Mouse (Mus musculus): ENCODE measurements around the gene Zbtb44.

Zbtb44 gene

DNA sequence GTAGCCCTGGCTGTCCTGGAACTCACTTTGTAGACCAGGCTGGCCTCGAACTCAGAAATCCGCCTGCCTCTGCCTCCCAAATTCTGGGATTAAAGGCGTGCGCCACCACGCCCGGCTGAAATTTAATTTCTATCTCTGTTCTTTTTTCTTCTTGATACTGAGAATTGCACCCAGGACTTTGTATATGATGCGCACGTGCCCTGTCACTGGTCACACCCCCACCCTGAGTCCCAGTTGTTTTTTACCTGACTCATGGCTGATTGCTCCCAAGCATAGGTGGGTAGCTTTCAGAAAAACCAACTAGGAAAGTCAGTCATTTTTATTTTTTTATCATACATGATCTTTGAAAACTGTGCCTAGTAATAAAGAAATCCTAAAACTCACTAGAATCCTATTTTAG lies 40.3 kb downstream of the Zbtb44 start:
- in situ Hi-C loops (cut with MboI): no loop called here

DNA sequence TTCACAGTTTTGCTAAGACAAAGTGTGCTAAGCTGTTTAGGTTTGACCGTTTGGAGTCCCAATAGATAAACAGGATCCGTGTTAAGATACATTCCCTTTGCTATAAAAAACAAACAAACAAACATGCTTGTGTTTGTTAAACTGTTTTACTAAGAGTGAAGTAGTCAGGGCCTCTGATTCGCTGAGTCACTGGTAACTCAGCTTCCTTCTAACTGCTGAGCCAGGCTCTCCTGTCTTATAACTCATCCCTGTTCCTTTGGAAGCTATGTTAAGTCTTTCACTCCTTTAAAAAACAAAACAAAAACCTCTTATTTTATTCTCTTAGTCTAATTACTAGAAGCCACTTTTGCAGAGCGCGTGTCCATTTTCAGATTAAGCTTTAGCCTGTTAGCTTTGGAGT lies 41.8 kb downstream of the Zbtb44 start:
- in situ Hi-C loops (cut with MboI): no loop called here

DNA sequence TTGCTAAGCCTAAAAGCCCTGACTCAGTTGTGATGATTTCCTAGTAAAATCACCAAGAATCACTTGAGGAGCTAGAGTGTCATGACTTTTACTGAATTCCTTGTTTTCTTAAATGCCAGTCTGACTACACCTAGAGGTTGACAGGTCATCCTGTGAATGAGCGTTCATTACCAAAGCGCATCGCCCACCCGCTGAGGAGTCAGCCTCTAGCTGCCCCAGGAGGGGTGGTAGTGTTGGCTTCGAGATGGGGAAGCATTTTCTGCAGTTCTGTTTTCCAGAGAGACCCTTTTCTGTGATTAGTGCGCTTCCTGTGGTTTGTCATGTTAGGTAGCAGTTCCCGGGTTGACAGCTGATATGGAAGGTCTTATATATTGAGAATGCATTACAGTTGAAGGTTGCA lies 43.4 kb downstream of the Zbtb44 start:
- in situ Hi-C loops (cut with MboI): no loop called here

DNA sequence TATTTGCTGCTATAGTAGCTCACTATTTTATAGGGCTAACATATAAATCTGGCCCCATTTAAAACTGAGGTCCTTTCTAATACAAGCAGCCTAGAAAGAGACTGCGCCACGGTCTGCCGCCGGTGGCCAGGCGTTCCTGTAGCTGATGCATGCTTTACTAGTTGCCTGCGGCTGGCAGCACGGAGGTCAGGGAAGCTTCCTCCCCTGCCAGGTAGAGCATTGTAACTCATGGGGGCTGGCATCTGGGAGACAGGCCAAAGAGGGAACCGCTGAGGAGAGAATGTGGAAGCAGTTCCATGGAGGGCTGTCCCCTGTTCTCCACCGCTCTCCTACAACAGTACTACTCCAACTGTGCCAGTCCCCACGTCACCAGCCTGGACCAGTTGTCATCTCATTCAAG lies 44.4 kb downstream of the Zbtb44 start:
- in situ Hi-C loops (cut with MboI): no loop called here

DNA sequence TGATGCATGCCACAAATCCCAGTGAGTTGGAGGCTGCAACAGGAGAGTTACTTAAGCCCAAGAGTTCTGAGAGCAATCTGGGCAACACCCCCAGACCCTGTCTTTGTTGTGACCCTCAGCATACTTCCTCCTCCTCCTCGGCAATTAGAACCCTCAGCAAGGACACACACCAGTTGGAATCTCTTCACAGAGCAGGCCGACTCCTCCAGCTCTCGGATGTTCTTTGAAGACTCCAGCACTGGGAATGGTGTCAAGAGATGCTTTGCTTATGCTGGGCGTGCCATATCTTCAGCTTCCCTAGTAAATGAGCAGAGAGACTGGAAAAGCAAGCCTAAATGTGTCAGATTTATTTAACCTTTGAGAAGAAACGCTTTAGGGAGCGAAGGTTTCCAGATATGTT lies 50.3 kb downstream of the Zbtb44 start:
- in situ Hi-C loops (cut with MboI): loop anchor here (10.0 kb wide), 2 partner anchors 606 to 636 kb away; no protein-coding TSS in a partner anchor

DNA sequence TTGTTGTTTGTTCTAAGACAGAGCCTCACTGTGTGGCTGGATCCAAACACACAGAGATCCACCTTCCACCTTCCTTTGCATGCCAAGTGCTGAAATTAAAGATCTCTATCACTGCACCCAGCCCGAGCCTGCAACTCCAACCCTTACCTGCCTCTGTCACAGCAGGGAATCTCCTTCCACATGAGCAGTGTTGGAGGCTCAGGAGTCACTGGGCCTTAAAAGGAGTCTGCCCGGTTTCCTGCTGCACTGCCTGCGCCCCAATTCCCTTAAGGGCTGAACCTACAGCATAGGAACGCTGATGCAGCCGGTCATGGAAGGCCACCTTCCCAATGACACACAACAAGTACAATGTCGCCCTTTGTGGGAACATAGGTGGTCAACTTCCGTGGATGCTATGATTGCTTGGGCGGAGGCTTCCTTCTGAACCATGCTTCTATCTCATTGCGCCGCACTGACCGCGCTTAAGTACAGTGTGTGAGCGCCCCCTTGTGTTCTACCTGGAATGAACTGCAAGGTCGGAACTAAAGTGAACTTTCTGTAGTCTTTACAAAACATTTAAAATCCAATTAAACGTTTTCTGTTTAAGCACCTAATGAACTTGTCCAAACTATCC lies 51.7 kb downstream of the Zbtb44 start:
- in situ Hi-C loops (cut with MboI): loop anchor here (10.0 kb wide), 2 partner anchors 607 to 637 kb away; no protein-coding TSS in a partner anchor

DNA sequence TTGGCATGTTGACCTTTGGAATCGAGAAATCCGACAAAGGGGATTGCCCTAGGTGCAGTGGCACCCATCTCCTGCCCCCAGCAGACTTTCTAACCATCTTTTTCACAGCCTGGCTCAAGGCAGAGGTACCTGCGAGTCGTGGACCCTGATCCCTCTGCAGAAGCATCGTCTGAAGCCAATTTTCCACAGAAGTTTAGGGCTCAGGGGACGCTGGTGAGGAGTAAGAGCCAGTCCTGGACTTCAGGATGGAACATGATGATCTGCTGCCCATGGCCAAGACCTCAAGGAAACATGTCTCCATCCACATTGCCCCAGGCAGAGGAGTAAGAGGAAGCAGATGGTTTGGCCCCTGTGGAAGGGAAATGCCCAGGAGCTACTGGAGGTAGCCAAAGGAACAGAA lies 52.3 kb downstream of the Zbtb44 start:
- in situ Hi-C loops (cut with MboI): loop anchor here (10.0 kb wide), 2 partner anchors 608 to 638 kb away; no protein-coding TSS in a partner anchor

DNA sequence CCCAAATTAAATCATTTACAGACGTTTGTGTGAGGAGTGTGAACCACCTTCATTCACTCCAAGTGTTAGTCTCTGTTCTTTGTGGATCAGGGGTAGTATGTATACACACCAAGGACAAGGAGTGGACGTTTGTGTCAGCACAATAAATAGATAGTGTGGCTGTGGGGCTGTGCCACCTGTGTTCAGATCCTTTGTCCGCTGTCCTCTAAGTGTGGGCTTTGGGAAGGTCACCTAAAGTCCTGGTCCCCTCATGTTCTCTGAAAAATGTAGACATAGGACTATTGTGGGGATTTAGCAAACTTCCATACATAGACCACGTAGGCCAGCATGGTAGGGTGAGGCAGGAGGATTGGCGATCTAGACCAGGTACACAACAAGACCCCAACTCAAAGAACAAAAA lies 55.1 kb downstream of the Zbtb44 start:
- in situ Hi-C loops (cut with MboI): loop anchor here (10.0 kb wide), 2 partner anchors 611 to 641 kb away; no protein-coding TSS in a partner anchor

DNA sequence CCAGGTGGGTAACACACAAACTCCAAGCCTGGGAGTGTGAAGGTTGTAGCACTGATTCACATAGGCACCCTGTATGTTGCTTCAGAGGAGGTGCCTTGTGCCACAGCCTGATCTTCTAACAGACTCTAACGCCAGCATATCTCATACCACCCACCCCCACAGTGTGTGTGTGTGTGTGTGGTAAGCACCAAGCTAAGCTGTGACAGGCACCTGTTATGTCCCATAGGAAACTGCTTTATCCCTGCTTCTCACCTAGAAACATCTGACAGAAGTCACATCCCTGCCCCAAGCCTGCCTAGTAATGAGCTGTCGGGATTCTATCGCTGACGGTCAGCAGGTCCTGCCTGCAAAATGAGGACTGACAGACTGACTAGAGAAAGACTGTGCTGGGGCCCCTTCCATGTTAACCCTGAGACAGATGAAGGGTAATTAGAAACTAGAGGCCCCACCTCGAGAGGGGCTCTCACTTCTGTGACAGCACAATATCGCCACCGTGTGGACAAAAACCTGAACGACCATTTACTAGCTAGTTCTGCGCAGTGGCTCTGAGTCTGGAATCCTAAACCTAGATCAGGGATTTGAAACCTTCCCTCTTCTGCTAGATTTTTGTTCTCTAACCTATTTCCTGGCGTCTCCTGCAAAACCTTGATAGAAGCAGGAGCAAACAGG lies 55.8 kb downstream of the Zbtb44 start:
- in situ Hi-C loops (cut with MboI): loop anchor here (10.0 kb wide), 2 partner anchors 611 to 641 kb away; no protein-coding TSS in a partner anchor

DNA sequence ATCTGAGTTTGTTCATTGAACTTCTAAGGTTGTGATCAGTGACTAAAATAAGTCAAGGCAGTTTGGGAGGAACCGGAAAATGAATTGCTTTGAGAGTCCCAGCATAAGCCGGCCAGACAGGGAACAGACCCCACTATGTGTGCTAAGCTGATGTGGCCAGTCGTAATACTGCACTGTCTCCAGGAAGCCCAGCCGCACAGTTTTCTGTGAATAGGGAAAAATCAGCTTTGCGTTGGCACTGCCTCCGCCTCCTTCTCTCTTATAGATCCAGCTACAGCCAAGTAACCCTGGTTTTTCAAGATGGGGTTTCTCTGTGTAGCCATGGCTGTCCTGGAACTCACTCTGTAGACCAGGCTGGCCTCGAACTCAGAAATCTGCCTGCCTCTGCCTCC lies 56.3 kb downstream of the Zbtb44 start:
- in situ Hi-C loops (cut with MboI): loop anchor here (10.0 kb wide), 2 partner anchors 612 to 642 kb away; no protein-coding TSS in a partner anchor

DNA sequence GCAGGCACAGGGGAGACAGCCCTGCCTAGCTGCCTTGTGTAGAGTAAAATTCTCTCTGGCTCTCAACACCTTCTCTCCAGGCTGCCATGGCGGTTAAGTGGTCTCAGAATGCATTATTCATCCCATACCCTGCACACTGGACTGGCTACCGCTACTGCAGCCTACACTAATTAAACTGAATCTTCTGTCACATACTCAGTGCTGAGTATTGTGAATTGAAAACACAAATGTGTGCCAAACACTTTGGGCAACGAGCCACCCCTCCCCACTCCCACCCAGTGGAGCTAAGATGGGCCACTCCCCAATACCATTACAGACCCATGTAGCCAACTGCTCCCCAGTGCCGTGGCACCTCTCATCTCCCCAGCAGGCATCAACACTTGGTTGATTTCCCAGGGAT lies 57.0 kb downstream of the Zbtb44 start:
- in situ Hi-C loops (cut with MboI): loop anchor here (10.0 kb wide), 2 partner anchors 613 to 643 kb away; no protein-coding TSS in a partner anchor

DNA sequence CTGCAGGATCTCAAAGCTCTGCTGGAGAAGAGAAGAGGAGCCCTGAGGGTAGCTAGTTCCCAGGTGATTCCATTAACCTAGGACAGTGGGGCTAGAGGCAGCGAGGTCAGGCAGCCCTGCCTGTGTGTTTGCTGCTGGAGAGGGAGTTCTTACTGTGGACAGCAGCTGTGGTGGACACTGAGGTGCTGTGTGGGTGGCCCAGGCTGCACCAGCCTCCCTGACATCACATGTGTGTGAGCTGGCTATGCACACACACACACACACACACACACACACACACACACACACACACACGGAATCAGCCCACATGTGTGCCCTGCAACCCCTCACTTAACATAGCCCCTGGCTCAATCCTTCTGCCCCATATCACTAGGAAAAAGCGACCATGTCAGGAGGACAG lies 57.7 kb downstream of the Zbtb44 start:
- in situ Hi-C loops (cut with MboI): loop anchor here (10.0 kb wide), 2 partner anchors 613 to 643 kb away; no protein-coding TSS in a partner anchor

DNA sequence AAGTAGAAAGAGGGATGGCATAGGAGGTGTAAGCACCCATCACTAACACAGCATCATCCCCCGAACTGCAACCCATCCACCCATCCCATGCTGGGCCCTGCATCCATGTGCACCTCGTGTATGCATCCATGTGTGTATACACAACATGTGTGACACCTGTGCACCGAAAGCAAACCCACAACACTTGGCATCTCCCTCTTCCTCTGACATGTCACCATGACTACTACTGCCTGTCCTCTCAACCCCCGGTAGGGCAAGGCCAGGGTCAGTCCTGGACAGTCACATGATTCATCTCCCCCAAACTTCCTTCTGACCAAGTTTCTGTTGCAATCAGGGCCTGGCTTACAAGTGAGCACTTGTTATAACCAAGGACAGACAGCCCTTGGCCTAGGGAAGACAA lies 58.4 kb downstream of the Zbtb44 start:
- in situ Hi-C loops (cut with MboI): loop anchor here (10.0 kb wide), 2 partner anchors 614 to 644 kb away; no protein-coding TSS in a partner anchor

DNA sequence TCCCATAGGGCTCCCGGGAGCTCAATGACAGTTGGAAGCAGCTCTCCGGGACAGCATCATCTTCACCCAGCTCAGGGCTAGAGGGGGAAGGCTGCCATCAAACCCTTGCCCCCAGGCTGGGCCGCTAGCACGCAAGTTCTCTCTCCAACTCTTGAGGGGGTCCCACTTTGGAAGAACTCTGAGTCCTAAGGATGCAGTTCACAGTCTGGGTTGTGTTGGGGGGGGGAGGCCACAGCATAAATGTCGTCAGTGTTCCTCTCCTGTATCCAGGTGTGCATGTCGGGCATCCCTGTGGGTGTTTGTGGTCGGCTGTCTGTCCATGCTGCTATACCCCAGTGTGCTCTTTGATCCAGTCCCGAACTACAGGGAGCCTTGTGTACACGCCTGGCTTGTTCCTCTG lies 59.1 kb downstream of the Zbtb44 start:
- in situ Hi-C loops (cut with MboI): loop anchor here (10.0 kb wide), 2 partner anchors 615 to 645 kb away; no protein-coding TSS in a partner anchor

DNA sequence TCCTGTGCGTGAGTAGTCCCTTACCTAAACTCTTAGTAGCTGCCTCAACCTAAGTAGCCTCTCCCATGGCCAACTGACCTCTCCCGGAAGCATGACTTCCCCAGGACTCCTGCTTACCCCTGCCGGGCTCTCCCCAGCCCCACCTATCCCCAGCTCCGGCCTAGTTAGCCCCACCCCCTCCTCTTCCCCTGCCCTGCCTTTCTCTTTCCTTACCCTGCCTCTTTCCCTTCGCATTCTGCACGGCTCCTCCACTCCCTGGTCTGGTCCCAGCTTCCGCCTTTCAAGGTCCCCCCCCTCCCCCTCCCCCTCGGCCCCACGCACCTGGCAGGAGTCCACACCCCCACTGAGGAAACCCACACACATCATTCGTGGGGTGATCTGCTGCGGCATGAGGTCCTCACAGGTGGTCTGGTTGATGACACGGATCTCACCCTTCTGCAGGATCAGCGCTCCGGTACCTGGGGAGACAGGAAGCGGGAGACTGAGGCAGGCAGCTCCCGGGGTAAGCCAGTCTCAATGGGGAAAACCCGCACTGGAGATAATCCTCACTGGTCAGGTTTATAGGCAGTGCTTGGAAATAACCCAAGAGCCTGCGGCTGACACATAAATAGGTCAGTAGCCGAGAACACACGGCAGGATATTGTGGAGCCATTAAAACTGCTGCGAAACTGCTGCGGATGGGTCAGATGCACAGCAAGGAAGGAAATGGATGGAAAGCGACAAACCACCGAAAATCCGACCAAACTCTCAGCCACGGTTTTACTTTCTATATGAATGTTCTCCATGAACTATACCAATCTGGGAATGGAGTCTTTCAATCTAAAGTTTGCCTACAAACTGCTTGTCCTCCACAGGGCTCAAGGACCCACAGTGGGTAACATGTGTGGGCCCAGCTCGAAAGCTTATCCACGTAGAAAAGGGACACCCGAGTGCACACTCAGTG lies 59.9 kb downstream of the Zbtb44 start:
- in situ Hi-C loops (cut with MboI): no loop called here

DNA sequence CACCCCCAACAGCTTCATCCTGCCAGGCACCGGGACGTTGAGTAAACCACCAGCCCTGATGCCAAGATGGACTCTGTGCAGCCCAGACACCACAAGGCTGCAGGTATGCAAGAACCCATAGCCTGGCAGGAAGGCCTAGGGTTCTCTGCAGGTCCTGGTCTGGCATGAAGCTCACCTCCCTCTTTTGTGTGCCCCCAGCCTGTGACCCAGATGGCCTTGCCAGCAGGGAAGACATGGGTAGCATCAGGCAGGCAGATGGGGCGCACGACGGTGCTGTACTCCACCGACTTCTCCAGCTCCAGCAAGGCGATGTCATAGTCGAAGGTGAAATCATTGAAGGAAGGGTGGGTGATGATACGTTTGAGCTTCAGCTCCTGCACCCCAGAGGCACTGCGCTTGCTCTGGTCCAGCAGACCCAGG lies 60.7 kb downstream of the Zbtb44 start:
- in situ Hi-C loops (cut with MboI): no loop called here

DNA sequence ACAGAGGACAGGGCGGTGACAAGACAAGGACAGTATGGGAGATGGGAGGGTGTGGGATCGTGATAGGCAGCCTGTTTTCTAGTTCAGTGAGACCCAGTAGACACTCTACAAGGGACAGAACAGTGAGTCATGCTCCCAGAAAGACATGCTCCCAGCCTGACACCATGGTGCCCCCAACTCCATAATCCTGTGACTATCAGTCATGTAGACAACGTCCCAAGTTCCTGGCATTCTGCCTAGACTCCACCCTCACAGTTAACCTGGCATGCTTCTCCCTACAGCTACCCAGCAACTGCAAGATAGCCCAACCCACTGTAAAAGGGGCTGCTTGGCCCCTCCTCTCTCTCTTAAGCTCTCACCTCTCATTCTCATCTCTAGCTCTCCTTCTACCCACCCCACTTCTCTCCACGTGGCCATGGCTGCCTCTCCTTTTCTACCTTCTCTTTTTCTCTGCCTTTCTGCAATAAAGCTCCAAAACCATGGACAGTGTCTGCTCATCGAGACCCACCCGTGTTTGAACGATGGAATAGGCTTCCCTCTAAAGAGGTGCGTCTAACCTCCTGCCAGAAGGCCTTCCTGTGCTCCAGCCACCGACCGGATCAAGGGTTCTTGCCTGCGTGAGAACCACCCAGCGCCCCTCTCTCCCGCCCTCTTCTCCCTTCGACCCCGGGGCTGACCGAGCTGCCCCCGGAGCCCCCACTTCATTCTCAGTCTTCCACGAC lies 61.8 kb downstream of the Zbtb44 start:
- in situ Hi-C loops (cut with MboI): no loop called here

DNA sequence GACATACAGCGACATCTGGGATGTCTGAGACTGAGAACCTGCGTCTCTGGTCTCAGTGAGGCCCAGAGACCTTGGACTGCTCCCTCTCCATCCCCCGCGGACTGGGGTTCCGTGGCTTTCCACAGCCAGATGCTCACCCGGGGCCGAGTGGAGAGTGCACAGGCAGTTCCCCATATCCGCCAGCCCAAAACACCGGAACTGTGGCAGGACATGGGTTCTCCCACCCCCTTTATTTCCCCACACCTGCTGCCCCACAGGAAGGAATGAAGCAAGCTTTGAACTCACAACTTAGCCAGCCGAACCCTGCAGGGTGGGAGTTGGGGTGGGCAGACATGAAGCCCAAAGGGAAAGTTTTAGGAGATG lies 62.4 kb downstream of the Zbtb44 start:
- in situ Hi-C loops (cut with MboI): no loop called here

DNA sequence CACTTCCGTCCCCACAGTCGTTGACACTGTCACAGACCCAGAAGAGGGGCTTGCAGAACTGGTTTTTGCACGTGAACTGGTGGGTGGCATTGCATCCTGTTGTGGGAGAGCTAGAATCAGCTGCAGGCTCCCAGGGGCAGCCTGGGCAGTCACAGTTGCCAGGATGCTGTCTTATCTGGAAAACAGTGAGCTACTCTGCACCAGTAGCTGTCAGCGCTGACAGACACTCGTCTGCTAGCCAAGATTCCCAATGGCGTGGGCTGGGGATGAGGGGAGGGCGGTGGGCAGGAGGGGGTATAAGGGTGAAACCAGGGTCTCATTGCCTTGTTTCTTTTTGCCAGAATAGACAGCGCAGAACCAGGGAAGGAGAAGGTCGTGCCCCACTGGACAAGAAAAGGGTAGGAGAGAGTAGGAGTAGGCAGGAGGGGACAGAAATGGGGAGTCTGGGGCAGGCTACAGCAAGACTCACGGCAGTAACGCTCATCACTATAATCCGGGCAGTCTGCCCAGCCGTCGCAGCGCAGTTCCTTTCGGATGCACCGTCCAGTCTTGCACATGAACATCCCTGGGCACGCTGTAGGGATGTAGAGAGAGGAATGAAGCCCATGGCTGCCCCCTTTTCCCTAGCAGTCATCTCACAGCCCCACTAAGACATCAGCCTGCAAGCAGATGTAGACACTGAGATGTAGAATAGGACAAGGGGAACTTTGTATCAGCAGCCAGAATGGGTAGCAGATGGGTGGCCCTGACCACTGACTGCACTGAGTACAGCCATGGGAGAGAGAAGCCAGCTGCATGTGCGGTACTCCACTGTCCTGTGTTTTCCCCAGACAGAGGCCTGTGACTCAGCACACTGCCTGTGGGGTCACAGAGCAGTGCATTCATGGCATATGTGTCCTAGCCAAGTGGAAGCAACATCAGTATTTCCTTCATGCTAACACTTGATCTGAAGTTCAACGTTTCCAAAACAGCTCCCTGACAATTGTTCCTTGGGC lies 66.9 kb downstream of the Zbtb44 start:
- in situ Hi-C loops (cut with MboI): no loop called here

DNA sequence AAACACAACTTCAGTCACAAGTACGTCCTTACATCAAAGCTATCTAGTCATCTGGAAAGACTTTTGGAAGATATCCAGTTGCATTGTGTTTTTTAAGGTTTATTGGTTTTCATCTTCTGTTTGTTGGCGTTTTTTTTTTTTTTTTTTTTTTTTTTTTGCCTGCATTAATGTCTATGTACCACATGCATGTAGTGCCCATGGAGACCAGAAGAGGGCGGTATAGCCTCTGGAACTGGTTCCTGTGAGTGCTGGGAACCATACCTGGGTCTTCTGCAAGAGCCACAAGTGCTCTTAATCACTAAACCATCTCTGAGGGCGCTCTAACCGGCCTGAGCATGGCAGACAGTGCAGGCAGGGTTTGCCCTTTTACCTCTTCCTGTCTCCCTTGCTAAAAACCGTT lies 67.7 kb downstream of the Zbtb44 start:
- in situ Hi-C loops (cut with MboI): no loop called here
